Mouse (Mus musculus) embryonic facial prominence, embryonic 14.5 days (tissue): ENCODE measurements around the gene Cplane1. TPM values are rescaled to one million over a fixed set of nuclear protein-coding genes. Genes with fewer than 3 reads are reported as not detected.
"Not testable (repeated sequence)": the region's sequence is repeated elsewhere in the genome, so short reads cannot be mapped to it uniquely, and the experiment has no call there.

Experiments used
- ATAC-seq: fragments of 200-750 bp; cut with Nextera tagmentation; 2 replicates; pipeline ENCODE4 v1.8.0; 2017; ENCODE audit warnings: low read depth, moderate number of reproducible peaks, moderate TSS enrichment
- DNase-seq: peaks from one replicate; pipeline ENCODE4 v3.0.0-alpha.2; 2015; ENCODE audit warnings: low spot score
- H3K27ac ChIP-seq: fragments of 300-500 bp; sonication (generic); replicated peaks from 2 replicates; pipeline ENCODE4 v1.5.1; 2014; ENCODE audit warnings: low read depth, mild to moderate bottlenecking, low read length, moderate library complexity
- H3K27me3 ChIP-seq: fragments of 300-500 bp; sonication (generic); replicated peaks from 2 replicates; pipeline ENCODE4 v1.6.1; 2014; ENCODE audit warnings: low read length; ENCODE audit not compliant: control insufficient read depth, insufficient read depth
- H3K36me3 ChIP-seq: fragments of 300-500 bp; sonication (generic); 2 replicates; pipeline ENCODE4 v1.6.1; 2014; ENCODE audit warnings: low read length, mixed read lengths; ENCODE audit not compliant: control insufficient read depth, insufficient read depth
- H3K4me1 ChIP-seq: fragments of 300-500 bp; sonication (generic); 2 replicates; pipeline ENCODE4 v1.6.1; 2014; ENCODE audit warnings: antibody characterized with exemption, low read length; ENCODE audit not compliant: control insufficient read depth, insufficient read depth
- H3K4me2 ChIP-seq: fragments of 300-500 bp; sonication (generic); 2 replicates; pipeline ENCODE4 v1.6.1; 2014; ENCODE audit warnings: low read depth, mild to moderate bottlenecking, low read length, moderate library complexity, mixed read lengths
- H3K4me3 ChIP-seq: fragments of 300-500 bp; sonication (generic); 2 replicates; pipeline ENCODE4 v1.5.1; 2014; ENCODE audit warnings: low read depth, mild to moderate bottlenecking, low read length
- H3K9ac ChIP-seq: fragments of 300-500 bp; sonication (generic); 2 replicates; pipeline ENCODE4 v1.6.1; 2014; ENCODE audit warnings: low read depth, mild to moderate bottlenecking, low read length, moderate library complexity, mixed read lengths
- H3K9me3 ChIP-seq: fragments of 300-500 bp; sonication (generic); 2 replicates; pipeline ENCODE4 v1.6.1; 2016; ENCODE audit warnings: low read length; ENCODE audit not compliant: control insufficient read depth
- WGBS: fragments of 180-500 bp; shearing (Covaris S2); extraction: QIAGEN DNeasy Blood & Tissue Kit; methylation state at CpG from one replicate; pipeline ENCODE4 v1.1.7; 2014; 5-methylcytosine and 5-hydroxymethylcytosine counted together
- polyA plus RNA-seq: library from polyadenylated mRNA; unstranded; fragments of >200 nt; fragmentation: Nextera tagmentation; extraction: Ambion mirVana; gene quantifications from 2 replicates; pipeline ENCODE4 v1.2.1, GENCODE M21; 2014

Cplane1 gene
- polyA plus RNA-seq, 1 experiment from 2014 or later: 9.4 TPM

- ATAC-seq (no peak), DNase-seq (no peak)
- Histone ChIP-seq H3K36me3 (peaks cover 75% of the 10 kb centered on the region), H3K9me3 (no peaks in the 10 kb centered on the region), H3K4me3 (no peak overlapping the region), H3K4me1 (no peaks in the 10 kb centered on the region), H3K9ac (no peak overlapping the region), H3K4me2 (no peak overlapping the region), H3K27me3 (no peaks in the 10 kb centered on the region), H3K27ac (no peak overlapping the region)
These were observed 31.4 kb downstream of the Cplane1 start for GRCm38 (mm10) chr15:8200317-8200716.

- DNase-seq (no peak), ATAC-seq (no peak)
- no peaks in the 10 kb centered on the region for H3K27me3 ChIP-seq
- H3K4me1 ChIP-seq: no peaks in the 10 kb centered on the region
- 93% methylated on average over 6 of the region's 6 CpGs for WGBS
- peaks cover 65% of the 10 kb centered on the region for H3K36me3 ChIP-seq
- H3K9me3 ChIP-seq: no peaks in the 10 kb centered on the region
- no peak overlapping the region for H3K4me2 ChIP-seq
- H3K9ac ChIP-seq: no peak overlapping the region
- no peak overlapping the region for H3K4me3 ChIP-seq
- H3K27ac ChIP-seq: no peak overlapping the region
These were observed 39.5 kb downstream of the Cplane1 start for GRCm38 (mm10) chr15:8208362-8208761.

DNA sequence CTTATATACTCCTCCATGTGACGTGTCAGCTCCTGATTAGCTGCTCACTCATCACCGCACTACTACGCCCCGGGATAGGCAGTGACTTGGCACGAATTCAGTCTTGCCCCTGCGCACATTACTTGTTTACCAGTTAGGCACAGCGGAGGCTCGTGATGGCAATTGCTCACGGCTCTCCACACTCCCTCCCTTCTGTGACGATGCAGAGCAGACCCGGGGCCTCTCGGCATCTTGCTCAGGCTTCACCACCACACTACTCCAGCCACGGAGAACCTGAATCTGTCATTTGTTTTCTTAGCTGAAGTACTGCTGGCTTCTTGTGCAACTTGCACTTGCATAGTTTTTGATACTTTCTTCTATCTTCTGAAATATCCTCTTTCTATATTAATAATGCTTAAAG is 45.9 kb downstream of the Cplane1 start:
- DNase-seq (no peak), ATAC-seq (no peak)
- WGBS: 92% methylated on average over 13 of the region's 13 CpGs
- Histone ChIP-seq H3K4me2 (no peak overlapping the region), H3K36me3 (peaks cover 86% of the 10 kb centered on the region), H3K27ac (no peak overlapping the region), H3K27me3 (no peaks in the 10 kb centered on the region), H3K9ac (no peak overlapping the region), H3K4me1 (no peaks in the 10 kb centered on the region), H3K4me3 (no peak overlapping the region), H3K9me3 (no peaks in the 10 kb centered on the region)

DNA sequence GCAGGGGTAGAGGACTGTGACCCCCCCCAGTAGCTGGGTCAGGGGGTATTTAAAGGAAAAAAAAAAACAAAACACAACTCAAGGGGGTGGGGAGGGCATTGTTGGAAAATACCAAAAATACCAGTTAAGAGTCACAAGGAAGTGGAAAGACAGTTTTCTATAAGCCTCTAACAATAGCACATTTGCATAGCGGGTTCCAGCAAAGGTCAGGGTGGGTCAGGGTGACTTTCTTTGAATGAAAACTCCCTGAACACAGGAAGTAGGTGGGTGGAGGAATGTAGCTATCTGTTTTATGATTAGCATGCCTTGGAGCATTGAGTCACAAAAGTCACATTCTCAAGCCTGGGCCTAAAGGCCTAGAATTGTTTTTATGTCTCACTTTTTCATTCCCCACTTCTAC is 65.3 kb downstream of the Cplane1 start:
- ATAC-seq, H3K9me3 ChIP-seq, H3K4me2 ChIP-seq, H3K4me3 ChIP-seq, H3K4me1 ChIP-seq, H3K27me3 ChIP-seq, DNase-seq, H3K27ac ChIP-seq, H3K9ac ChIP-seq: not testable (repeated sequence)
- peaks cover 83% of the 10 kb centered on the region for H3K36me3 ChIP-seq
- 87% methylated on average over 1 of the region's 1 CpGs for WGBS

DNA sequence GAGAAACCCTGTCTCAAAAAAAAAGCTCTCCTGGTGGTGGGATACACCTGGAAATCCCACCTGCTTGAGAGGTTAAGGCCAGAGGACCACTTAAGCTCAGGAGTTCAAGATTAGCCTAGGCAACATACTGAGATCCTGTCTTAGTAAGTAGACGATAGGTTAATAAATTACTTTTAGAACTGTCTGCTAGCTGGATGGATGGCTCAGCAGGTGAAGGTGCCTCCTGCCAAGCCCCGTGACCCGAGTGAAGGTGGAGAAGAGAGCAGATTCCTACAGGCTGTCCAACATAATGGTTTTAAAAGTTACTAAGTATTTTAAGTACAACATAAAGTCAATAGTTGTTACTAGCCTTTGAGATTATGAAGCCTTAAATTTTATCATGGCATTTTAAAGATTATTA is 97.0 kb downstream of the Cplane1 start:
- H3K4me1 ChIP-seq: no peaks in the 10 kb centered on the region
- H3K9me3 ChIP-seq: no peaks in the 10 kb centered on the region
- no peak for ATAC-seq
- no peak overlapping the region for H3K9ac ChIP-seq
- 86% methylated on average over 3 of the region's 3 CpGs for WGBS
- no peak overlapping the region for H3K4me2 ChIP-seq
- no peak overlapping the region for H3K4me3 ChIP-seq
- peaks cover 85% of the 10 kb centered on the region for H3K36me3 ChIP-seq
- H3K27me3 ChIP-seq: no peaks in the 10 kb centered on the region
- no peak for DNase-seq
- no peak overlapping the region for H3K27ac ChIP-seq

DNA sequence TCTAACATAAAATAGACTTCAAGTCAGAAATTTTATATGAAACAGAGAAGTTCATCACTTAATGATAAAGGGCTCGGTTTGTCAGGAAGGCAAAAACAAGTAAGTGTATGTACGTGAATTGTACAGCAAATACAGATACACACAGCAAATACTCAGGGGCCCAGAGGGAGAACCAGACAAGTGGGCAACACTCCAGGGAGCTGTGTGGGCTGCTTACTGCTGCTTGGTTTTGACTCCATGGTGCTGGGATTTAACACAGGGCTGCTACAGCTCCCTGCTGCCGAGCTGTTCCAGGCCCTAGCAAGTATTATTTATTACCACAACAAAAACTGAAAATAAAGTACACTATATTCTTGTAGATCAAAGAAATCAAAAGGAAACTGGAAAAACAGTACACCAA is 98.3 kb downstream of the Cplane1 start:
- no peak overlapping the region for H3K4me3 ChIP-seq
- no peaks in the 10 kb centered on the region for H3K9me3 ChIP-seq
- 95% methylated on average over 3 of the region's 3 CpGs for WGBS
- H3K9ac ChIP-seq: no peak overlapping the region
- H3K4me1 ChIP-seq: no peaks in the 10 kb centered on the region
- DNase-seq (no peak), ATAC-seq (no peak)
- no peaks in the 10 kb centered on the region for H3K27me3 ChIP-seq
- no peak overlapping the region for H3K4me2 ChIP-seq
- no peak overlapping the region for H3K27ac ChIP-seq
- H3K36me3 ChIP-seq: peaks cover 85% of the 10 kb centered on the region

- Histone ChIP-seq H3K36me3 (peaks cover 84% of the 10 kb centered on the region), H3K9me3 (no peaks in the 10 kb centered on the region)
These were observed 99.3 kb downstream of the Cplane1 start for GRCm38 (mm10) chr15:8268231-8268630.

DNA sequence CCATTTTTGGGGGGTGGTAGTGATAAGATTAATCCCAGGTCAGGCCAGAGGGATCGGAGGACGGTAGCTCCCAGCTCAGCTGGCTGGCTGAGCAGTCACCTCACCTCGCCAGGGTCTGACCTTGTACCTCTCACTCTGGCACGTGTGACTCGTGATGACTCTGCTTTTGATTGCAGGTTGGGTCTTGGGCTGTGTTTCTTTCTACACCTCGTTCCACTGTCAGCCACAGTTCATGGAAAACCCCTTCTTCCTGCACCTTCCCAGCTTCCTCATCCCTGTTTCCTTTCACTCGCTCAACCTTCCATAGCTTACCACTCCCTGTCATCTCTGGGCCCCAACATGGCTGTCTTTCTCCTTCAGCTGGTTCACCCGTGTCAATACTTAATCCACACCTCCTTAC is 103.0 kb downstream of the Cplane1 start:
- Histone ChIP-seq H3K9ac (no peak overlapping the region), H3K36me3 (peaks cover 62% of the 10 kb centered on the region), H3K9me3 (no peaks in the 10 kb centered on the region), H3K4me1 (no peaks in the 10 kb centered on the region), H3K4me3 (no peak overlapping the region), H3K27ac (no peak overlapping the region), H3K4me2 (no peak overlapping the region), H3K27me3 (no peaks in the 10 kb centered on the region)
- 85% methylated on average over 8 of the region's 8 CpGs for WGBS
- ATAC-seq (no peak), DNase-seq (no peak)

More at GRCm38 (mm10) chr15:8268231-8268630, 99.3 kb downstream of the Cplane1 start:
- Histone ChIP-seq H3K27me3 (no peaks in the 10 kb centered on the region), H3K9ac (no peak overlapping the region), H3K4me1 (no peaks in the 10 kb centered on the region), H3K4me2 (no peak overlapping the region), H3K4me3 (no peak overlapping the region), H3K27ac (no peak overlapping the region)
- WGBS: 90% methylated on average over 8 of the region's 8 CpGs
- DNase-seq (no peak), ATAC-seq (no peak)

DNA sequence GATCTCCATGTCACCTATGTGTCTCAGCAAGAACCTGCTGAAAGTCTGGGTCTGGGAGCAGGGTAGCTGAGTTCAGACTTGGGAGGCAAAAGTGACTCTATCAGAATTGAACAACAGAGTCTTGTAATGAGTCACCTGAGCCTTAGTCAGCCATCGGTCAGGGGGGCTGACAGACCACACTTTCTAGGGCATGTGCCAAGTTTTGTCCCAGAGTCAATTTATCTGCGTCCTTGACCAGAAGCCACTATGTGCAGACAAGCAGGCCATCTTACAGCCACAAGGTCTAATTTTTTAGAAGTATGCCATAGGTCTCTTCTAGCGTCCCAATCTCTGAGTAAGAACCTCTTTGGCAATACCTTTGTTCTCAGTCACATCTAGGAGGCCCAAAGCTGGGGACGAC is 109.0 kb downstream of the Cplane1 start:
- H3K27ac ChIP-seq, H3K4me2 ChIP-seq, H3K9me3 ChIP-seq, H3K36me3 ChIP-seq, H3K4me3 ChIP-seq, ATAC-seq, DNase-seq, H3K4me1 ChIP-seq, H3K27me3 ChIP-seq, H3K9ac ChIP-seq: not testable (repeated sequence)
- WGBS: 90% methylated on average over 4 of the region's 4 CpGs
